Mouse (Mus musculus): ENCODE results near the gene Tmbim1. TPM values are rescaled to one million over a fixed set of nuclear protein-coding genes. Genes with fewer than 3 reads are reported as not detected.
"Not testable (repeated sequence)": the region's sequence is repeated elsewhere in the genome, so short reads cannot be mapped to it uniquely, and the experiment has no call there.

Tmbim1 gene
- polyA plus RNA-seq (2015; fragmentation: Nextera tagmentation; extraction: Ambion mirVana): 25.6 and 31.2 TPM in 2 replicates

- Histone ChIP-seq H3K4me3 (replicated peaks) (peak within 1 kb of the TSS; percentile 71), H3K9me3 (replicated peaks) (no peaks in the 10 kb centered on the region), H3K4me2 (peak within 1 kb of the TSS; percentile 86), H3K27me3 (no peaks in the 10 kb centered on the region), H3K4me1 (peaks cover 33% of the 10 kb centered on the region), H3K9ac (no peak within 1 kb of the TSS; the same call in 1 of the 2 replicates), H3K27ac (peak within 1 kb of the TSS; percentile 89), H3K36me3 (no peaks in the 10 kb centered on the region)
- 70% methylated on average over 2 of the region's 2 CpGs for WGBS
- no peak for ATAC-seq (replicated peaks; ENCODE audit: low FRiP score)
These were observed at the start of gene Tmbim1 for GRCm38 (mm10) chr1:74305522-74305921. Gene Tmbim1 (minus strand): TSS chr1:74305622.

GRCm38 (mm10) chr1:74353453-74354229, 48.2 kb upstream of the Tmbim1 start:
- H3K27ac ChIP-seq: no peak overlapping the region
- 91% methylated on average over 9 of the region's 9 CpGs for WGBS
- H3K36me3 ChIP-seq: peaks cover 30% of the 10 kb centered on the region
- H3K9me3 ChIP-seq (replicated peaks): no peaks in the 10 kb centered on the region
- no peak overlapping the region for H3K4me3 ChIP-seq (replicated peaks)
- H3K9ac ChIP-seq: no peak overlapping the region
- no peak for ATAC-seq (replicated peaks; ENCODE audit: low FRiP score)
- H3K27me3 ChIP-seq: no peaks in the 10 kb centered on the region
- no peaks in the 10 kb centered on the region for H3K4me1 ChIP-seq
- H3K4me2 ChIP-seq: no peak overlapping the region

GRCm38 (mm10) chr1:74352532-74353096, 47.2 kb upstream of the Tmbim1 start:
- Histone ChIP-seq H3K9ac (no peak overlapping the region), H3K27me3 (no peaks in the 10 kb centered on the region), H3K4me1 (no peaks in the 10 kb centered on the region), H3K4me3 (replicated peaks) (no peak overlapping the region), H3K27ac (no peak overlapping the region), H3K36me3 (peaks cover 31% of the 10 kb centered on the region), H3K9me3 (replicated peaks) (no peaks in the 10 kb centered on the region), H3K4me2 (no peak overlapping the region)
- no peak for ATAC-seq (replicated peaks; ENCODE audit: low FRiP score)
- 73% methylated on average over 5 of the region's 5 CpGs for WGBS

GRCm38 (mm10) chr1:74351185-74351769, 45.9 kb upstream of the Tmbim1 start:
- Histone ChIP-seq H3K4me2 (no peak overlapping the region), H3K27me3 (no peaks in the 10 kb centered on the region), H3K4me3 (replicated peaks) (no peak overlapping the region), H3K4me1 (no peaks in the 10 kb centered on the region), H3K36me3 (peaks cover 31% of the 10 kb centered on the region), H3K9ac (no peak overlapping the region), H3K27ac (no peak overlapping the region), H3K9me3 (replicated peaks) (no peaks in the 10 kb centered on the region)
- 92% methylated on average over 13 of the region's 13 CpGs for WGBS
- no peak for ATAC-seq (replicated peaks; ENCODE audit: low FRiP score)

- H3K9ac ChIP-seq: no peak overlapping the region
- no peak overlapping the region for H3K4me2 ChIP-seq
- no peaks in the 10 kb centered on the region for H3K9me3 ChIP-seq (replicated peaks)
- 79% methylated on average over 11 of the region's 11 CpGs for WGBS
- peaks cover 8% of the 10 kb centered on the region for H3K36me3 ChIP-seq
- ATAC-seq (replicated peaks; ENCODE audit: low FRiP score): no peak
- peak overlapping the region; percentile 90 for H3K27ac ChIP-seq
- no peaks in the 10 kb centered on the region for H3K27me3 ChIP-seq
- H3K4me1 ChIP-seq: peaks cover 36% of the 10 kb centered on the region
- no peak overlapping the region for H3K4me3 ChIP-seq (replicated peaks)
These were observed 38.9 kb upstream of the Tmbim1 start for GRCm38 (mm10) chr1:74344163-74344916.

GRCm38 (mm10) chr1:74343161-74343560, 37.7 kb upstream of the Tmbim1 start:
- Histone ChIP-seq H3K27ac (peak overlapping the region; percentile 90), H3K4me3 (replicated peaks) (no peak overlapping the region), H3K9ac (no peak overlapping the region), H3K27me3 (no peaks in the 10 kb centered on the region), H3K36me3 (no peaks in the 10 kb centered on the region), H3K4me2 (peak overlapping the region; percentile 12; the same call in 1 of the 2 replicates), H3K4me1 (peaks cover 36% of the 10 kb centered on the region), H3K9me3 (replicated peaks) (no peaks in the 10 kb centered on the region)
- peak; percentile 85 for ATAC-seq (replicated peaks; ENCODE audit: low FRiP score)
- 47% methylated on average over 5 of the region's 5 CpGs for WGBS

GRCm38 (mm10) chr1:74342308-74342707, 36.9 kb upstream of the Tmbim1 start:
- Histone ChIP-seq H3K4me3 (replicated peaks) (no peak overlapping the region), H3K4me2 (no peak overlapping the region), H3K27ac (peak overlapping the region; percentile 90), H3K4me1 (peaks cover 36% of the 10 kb centered on the region), H3K9ac (no peak overlapping the region), H3K9me3 (replicated peaks) (no peaks in the 10 kb centered on the region), H3K27me3 (no peaks in the 10 kb centered on the region), H3K36me3 (no peaks in the 10 kb centered on the region)
- ATAC-seq (replicated peaks; ENCODE audit: low FRiP score): no peak
- 65% methylated on average over 1 of the region's 1 CpGs for WGBS

- Histone ChIP-seq H3K36me3 (no peaks in the 10 kb centered on the region), H3K27ac (0 out of 2 replicates have a peak overlapping the region, but pooled peaks have one; percentile 27), H3K9me3 (replicated peaks) (no peaks in the 10 kb centered on the region), H3K4me2 (no peak overlapping the region), H3K9ac (no peak overlapping the region), H3K4me3 (replicated peaks) (no peak overlapping the region), H3K27me3 (no peaks in the 10 kb centered on the region), H3K4me1 (peaks cover 36% of the 10 kb centered on the region)
- no peak for ATAC-seq (replicated peaks; ENCODE audit: low FRiP score)
- 75% methylated on average over 7 of the region's 7 CpGs for WGBS
These were observed 36.5 kb upstream of the Tmbim1 start for GRCm38 (mm10) chr1:74341898-74342297.

GRCm38 (mm10) chr1:74340992-74341391, 35.6 kb upstream of the Tmbim1 start:
- H3K4me3 ChIP-seq (replicated peaks); H3K4me2 ChIP-seq; H3K9me3 ChIP-seq (replicated peaks); H3K27ac ChIP-seq; H3K27me3 ChIP-seq; H3K9ac ChIP-seq; ATAC-seq (replicated peaks; ENCODE audit: low FRiP score); H3K36me3 ChIP-seq: not testable (repeated sequence)
- peaks cover 36% of the 10 kb centered on the region for H3K4me1 ChIP-seq
- WGBS: 86% methylated on average over 4 of the region's 4 CpGs

- no peaks in the 10 kb centered on the region for H3K27me3 ChIP-seq
- no peak overlapping the region for H3K27ac ChIP-seq
- WGBS: 96% methylated on average over 6 of the region's 6 CpGs
- H3K4me2 ChIP-seq: no peak overlapping the region
- H3K36me3 ChIP-seq: no peaks in the 10 kb centered on the region
- H3K4me3 ChIP-seq (replicated peaks): no peak overlapping the region
- no peaks in the 10 kb centered on the region for H3K9me3 ChIP-seq (replicated peaks)
- peaks cover 38% of the 10 kb centered on the region for H3K4me1 ChIP-seq
- no peak overlapping the region for H3K9ac ChIP-seq
- 0 out of 2 replicates have a peak, but pooled peaks have one; percentile 4 for ATAC-seq (replicated peaks; ENCODE audit: low FRiP score)
These were observed 34.9 kb upstream of the Tmbim1 start for GRCm38 (mm10) chr1:74340361-74340764.

GRCm38 (mm10) chr1:74339917-74340316, 34.5 kb upstream of the Tmbim1 start:
- H3K27me3 ChIP-seq: no peaks in the 10 kb centered on the region
- H3K36me3 ChIP-seq: no peaks in the 10 kb centered on the region
- no peak overlapping the region for H3K9ac ChIP-seq
- H3K4me2 ChIP-seq: no peak overlapping the region
- H3K4me3 ChIP-seq (replicated peaks): no peak overlapping the region
- WGBS: 80% methylated on average over 9 of the region's 9 CpGs
- no peaks in the 10 kb centered on the region for H3K9me3 ChIP-seq (replicated peaks)
- ATAC-seq (replicated peaks; ENCODE audit: low FRiP score): no peak
- H3K4me1 ChIP-seq: peaks cover 42% of the 10 kb centered on the region
- no peak overlapping the region for H3K27ac ChIP-seq

GRCm38 (mm10) chr1:74338626-74339025, 33.2 kb upstream of the Tmbim1 start:
- H3K9ac ChIP-seq: no peak overlapping the region
- H3K4me3 ChIP-seq (replicated peaks): no peak overlapping the region
- peaks cover 42% of the 10 kb centered on the region for H3K4me1 ChIP-seq
- no peaks in the 10 kb centered on the region for H3K27me3 ChIP-seq
- no peaks in the 10 kb centered on the region for H3K36me3 ChIP-seq
- no peaks in the 10 kb centered on the region for H3K9me3 ChIP-seq (replicated peaks)
- no peak overlapping the region for H3K27ac ChIP-seq
- no peak overlapping the region for H3K4me2 ChIP-seq
- 62% methylated on average over 4 of the region's 4 CpGs for WGBS
- no peak for ATAC-seq (replicated peaks; ENCODE audit: low FRiP score)
